ENCODE assay signal across 9 mouse cellular contexts in genomic region chr6:17027572-17027971, GRCm38 (mm10). TPM values are rescaled to one million over a fixed set of nuclear protein-coding genes. Genes with fewer than 3 reads are reported as not detected.
DNase-seq lines count a peak whose midpoint lies in the region; ATAC-seq lines count a peak whose summit lies in the region.
"Had no signal": no experiment of that assay in that cellular context is flagged by ENCODE, and none has a peak within 500 bp of the region (broad histone marks: within the 10 kb centered on the region; RNA-seq: fewer than 3 reads in every experiment).

No protein-coding gene starts in this region.

- 0 out of 2 replicates have a peak, but pooled peaks have one; percentile 13 for ATAC-seq in forebrain, embryonic 13.5 days
- no peak for ATAC-seq in midbrain, embryonic 11.5 days (ENCODE audit: low FRiP score)
- 0 out of 2 replicates have a peak, but pooled peaks have one; percentile 17 for ATAC-seq in midbrain, embryonic 12.5 days (ENCODE audit: low FRiP score, low read depth)

- H3K9ac ChIP-seq in forebrain, embryonic 13.5 days, result no peak overlapping the region
- H3K9ac ChIP-seq in midbrain, embryonic 11.5 days (ENCODE audit: low read length), result no peak overlapping the region
- H3K9ac ChIP-seq in midbrain, embryonic 12.5 days (replicated peaks), result no peak overlapping the region
- H3K9ac ChIP-seq: stomach, embryonic 15.5 days had no signal

- no peaks in the 10 kb centered on the region for H3K27me3 ChIP-seq in forebrain, embryonic 13.5 days
- H3K27me3 ChIP-seq in forebrain, embryonic 10.5 days (ENCODE audit: poor library complexity, severe bottlenecking), result 0 out of 2 replicates have a peak, but pooled peaks cover 7% of the 10 kb centered on the region
- no peaks in the 10 kb centered on the region for H3K27me3 ChIP-seq in midbrain, embryonic 11.5 days (ENCODE audit: control insufficient read depth, insufficient read depth, low read length)
- H3K27me3 ChIP-seq in midbrain, embryonic 10.5 days (ENCODE audit: low read depth, poor library complexity, severe bottlenecking), result no peaks in the 10 kb centered on the region
- no peaks in the 10 kb centered on the region for H3K27me3 ChIP-seq in midbrain, embryonic 12.5 days
- H3K27me3 ChIP-seq: stomach, embryonic 15.5 days had no signal

- WGBS in forebrain, embryonic 13.5 days, result 24% methylated on average over 8 of the region's 8 CpGs
- 27% methylated on average over 8 of the region's 8 CpGs for WGBS in forebrain, embryonic 10.5 days
- WGBS in midbrain, embryonic 11.5 days, result 19% methylated on average over 8 of the region's 8 CpGs
- WGBS in midbrain, embryonic 10.5 days, result 28% methylated on average over 8 of the region's 8 CpGs
- WGBS in midbrain, embryonic 12.5 days, result 20% methylated on average over 8 of the region's 8 CpGs

- no peak overlapping the region for H3K4me3 ChIP-seq in forebrain, embryonic 13.5 days
- H3K4me3 ChIP-seq in forebrain, embryonic 10.5 days, result no peak overlapping the region
- H3K4me3 ChIP-seq in midbrain, embryonic 11.5 days (ENCODE audit: low read depth, low read length), result no peak overlapping the region
- H3K4me3 ChIP-seq in midbrain, embryonic 10.5 days, result no peak overlapping the region
- no peak overlapping the region for H3K4me3 ChIP-seq in midbrain, embryonic 12.5 days
- H3K4me3 ChIP-seq: stomach, embryonic 15.5 days had no signal

- DNase-seq in forebrain, embryonic 10.5 days (ENCODE audit: extremely low spot score, low spot score), result no peak
- peak; percentile 89 for DNase-seq in midbrain, embryonic 11.5 days (ENCODE audit: low spot score, missing footprints)
- no peak for DNase-seq in midbrain, embryonic 10.5 days (ENCODE audit: low spot score)
- DNase-seq in embryo, embryonic 10 days (ENCODE audit: low spot score), result peak; percentile 81
- no peak for DNase-seq in right cerebral cortex, postnatal 14 days
- DNase-seq in heart, postnatal 25 days (ENCODE audit: low spot score), result no peak

- H3K4me2 ChIP-seq in forebrain, embryonic 13.5 days, result no peak overlapping the region
- H3K4me2 ChIP-seq in midbrain, embryonic 11.5 days, result no peak overlapping the region
- H3K4me2 ChIP-seq in midbrain, embryonic 12.5 days (replicated peaks), result no peak overlapping the region
- H3K4me2 ChIP-seq: stomach, embryonic 15.5 days had no signal

- H3K27ac ChIP-seq in forebrain, embryonic 13.5 days, result no peak overlapping the region
- no peak overlapping the region for H3K27ac ChIP-seq in forebrain, embryonic 10.5 days
- H3K27ac ChIP-seq in midbrain, embryonic 11.5 days (ENCODE audit: low read depth, low read length), result no peak overlapping the region
- no peak overlapping the region for H3K27ac ChIP-seq in midbrain, embryonic 10.5 days (replicated peaks)
- no peak overlapping the region for H3K27ac ChIP-seq in midbrain, embryonic 12.5 days (replicated peaks)
- H3K27ac ChIP-seq: stomach, embryonic 15.5 days had no signal

- intact Hi-C loops in heart, postnatal 25 days (cut with DNase I), result loop anchor here (1.0 to 10.0 kb wide), 3 partner anchors 60 to 557 kb away; no protein-coding TSS in a partner anchor

- H3K4me1 ChIP-seq in forebrain, embryonic 13.5 days, result 0 out of 2 replicates have a peak, but pooled peaks cover 5% of the 10 kb centered on the region
- H3K4me1 ChIP-seq in forebrain, embryonic 10.5 days, result peaks cover 16% of the 10 kb centered on the region
- H3K4me1 ChIP-seq in midbrain, embryonic 11.5 days (ENCODE audit: control insufficient read depth, insufficient read depth, low read length), result no peaks in the 10 kb centered on the region
- peaks cover 24% of the 10 kb centered on the region for H3K4me1 ChIP-seq in midbrain, embryonic 10.5 days
- H3K4me1 ChIP-seq in midbrain, embryonic 12.5 days, result 0 out of 2 replicates have a peak, but pooled peaks cover 4% of the 10 kb centered on the region

- H3K36me3 ChIP-seq in forebrain, embryonic 13.5 days (ENCODE audit: poor library complexity, severe bottlenecking), result no peaks in the 10 kb centered on the region
- H3K36me3 ChIP-seq in forebrain, embryonic 10.5 days (replicated peaks), result no peaks in the 10 kb centered on the region
- no peaks in the 10 kb centered on the region for H3K36me3 ChIP-seq in midbrain, embryonic 11.5 days (ENCODE audit: control insufficient read depth, insufficient read depth, low read length)
- no peaks in the 10 kb centered on the region for H3K36me3 ChIP-seq in midbrain, embryonic 10.5 days
- no peaks in the 10 kb centered on the region for H3K36me3 ChIP-seq in midbrain, embryonic 12.5 days
- H3K36me3 ChIP-seq: stomach, embryonic 15.5 days had no signal

- no peaks in the 10 kb centered on the region for H3K9me3 ChIP-seq in forebrain, embryonic 13.5 days (replicated peaks)
- H3K9me3 ChIP-seq in forebrain, embryonic 10.5 days, result no peaks in the 10 kb centered on the region
- no peaks in the 10 kb centered on the region for H3K9me3 ChIP-seq in midbrain, embryonic 11.5 days (ENCODE audit: control insufficient read depth, low read length)
- H3K9me3 ChIP-seq in midbrain, embryonic 10.5 days (replicated peaks), result no peaks in the 10 kb centered on the region
- H3K9me3 ChIP-seq in midbrain, embryonic 12.5 days, result no peaks in the 10 kb centered on the region
- H3K9me3 ChIP-seq: stomach, embryonic 15.5 days had no signal

RNA-seq across cellular contexts. Expression of gene Tes, which starts 37.4 kb away (rescaled TPM):
- polyA plus RNA-seq in forebrain, embryonic 13.5 days (2015; fragmentation: Nextera tagmentation; extraction: Ambion mirVana), result 20.1 and 22.2 TPM in 2 replicates
- polyA plus RNA-seq in forebrain, embryonic 10.5 days (2016; fragmentation: Nextera tagmentation; extraction: Ambion mirVana), result 41.2 and 43.1 TPM in 2 replicates
- 37.3 and 41.7 TPM in 2 replicates for polyA plus RNA-seq in midbrain, embryonic 11.5 days (2014; fragmentation: Nextera tagmentation; extraction: Ambion mirVana)
- polyA plus RNA-seq in midbrain, embryonic 10.5 days (2016; fragmentation: Nextera tagmentation; extraction: Ambion mirVana), result 30.7 and 33.2 TPM in 2 replicates
- 26.3 and 36.5 TPM in 2 replicates for polyA plus RNA-seq in midbrain, embryonic 12.5 days (2016; fragmentation: Nextera tagmentation; extraction: Ambion mirVana)
- total RNA-seq in heart, postnatal 25 days (2021), result 1 to 10 TPM; 3.0 to 3.5 TPM

Comparison
In these comparisons a context has a peak if more than half of its experiments do, and no peak if none do; other contexts are left out.
1. DNase-seq: peak in midbrain, embryonic 11.5 days (single experiment) and embryo, embryonic 10 days (single experiment); none in forebrain, embryonic 10.5 days (single experiment), midbrain, embryonic 10.5 days (single experiment), right cerebral cortex, postnatal 14 days (single experiment) and heart, postnatal 25 days (single experiment).